Mouse (Mus musculus): ENCODE measurements at regions not wholly inside any gene's neighbourhood (a gene's known extent, or its start where the extent isn't known, plus 50 kb on each side); places are given as distances from the start of the nearest gene placed in this dataset.

GRCm38 (mm10) chr10:43646326-43646725 lies 68.2 kb downstream of the Cd24a start (continued):
- TF ChIP-seq ZNF384 (IDR thresholded peaks at IDR 0.05; ENCODE audit: low read depth, low read length): no peak
- no peak for TF ChIP-seq RAD21 (IDR thresholded peaks at IDR 0.05; ENCODE audit: low read depth, low read length)

- H3K9ac ChIP-seq (ENCODE audit: insufficient read depth, low read depth): no peak overlapping the region
These were observed 68.9 kb downstream of the Cd24a start for GRCm38 (mm10) chr10:43646965-43647364.

GRCm38 (mm10) chr10:43648186-43648585 lies 70.1 kb downstream of the Cd24a start:
- DNase-seq (ENCODE audit: extremely low read depth): no peak
- Histone ChIP-seq H3K36me3 (replicated peaks in 1 of 2; ENCODE audit: control insufficient read depth in 1 of 2, insufficient read depth in 1 of 2, low read length in 1 of 2) (no peaks in the 10 kb centered on the region), H3K4me1 (ENCODE audit: control insufficient read depth in 1 of 2, insufficient read depth in 2 of 2) (peaks cover 2 to 14% of the 10 kb centered on the region in 2 experiments; a peak in 3 of 4 replicates), H3K4me2 (ENCODE audit: insufficient read depth, low read depth, poor library complexity, severe bottlenecking) (no peak overlapping the region), H3K27ac (ENCODE audit: insufficient read depth, low read depth) (no peak overlapping the region), H3K27me3 (replicated peaks) (no peaks in the 10 kb centered on the region), H3K4me3 (replicated peaks in 1 of 3; ENCODE audit: low read depth in 2 of 3, low read length in 2 of 3, poor library complexity in 1 of 3) (no peak overlapping the region), H3K79me2 (replicated peaks; ENCODE audit: control insufficient read depth, extremely low read depth, insufficient read depth, poor library complexity, severe bottlenecking) (no peaks in the 10 kb centered on the region), H3K9ac (ENCODE audit: insufficient read depth, low read depth) (no peak overlapping the region), H3K9me3 (replicated peaks; ENCODE audit: low read length) (no peaks in the 10 kb centered on the region)
- no peak for TF ChIP-seq ZNF384 (IDR thresholded peaks at IDR 0.05; ENCODE audit: low read depth, low read length)
- TF ChIP-seq CTCF (conservative IDR thresholded peaks at IDR 0.05 in 1 of 2, IDR thresholded peaks at IDR 0.05 in 1 of 2; ENCODE audit: low read depth in 2 of 2, low read length in 2 of 2): no peak
- no peak for TF ChIP-seq SMC3 (IDR thresholded peaks at IDR 0.05; ENCODE audit: low read depth, low read length)
- no peak for TF ChIP-seq USF2 (conservative IDR thresholded peaks at IDR 0.05; ENCODE audit: low read depth, low read length)
- no peak for TF ChIP-seq NELFE (IDR thresholded peaks at IDR 0.05; ENCODE audit: low read depth, low read length)
- TF ChIP-seq BHLHE40 (IDR thresholded peaks at IDR 0.05; ENCODE audit: low read depth, low read length): no peak
- in situ Hi-C loops (cut with MboI; ENCODE audit: low pct_ligation_motif_present, low pct_unique_long_range_greater_than_20kb, low sequenced_read_pairs): no loop called here
- dilution Hi-C loops (cut with MboI; ENCODE audit: extremely low pct_ligation_motif_present, extremely low pct_unique_long_range_greater_than_20kb, low sequenced_read_pairs): no loop called here

More at GRCm38 (mm10) chr10:43646965-43647364, 68.9 kb downstream of the Cd24a start:
- no peaks in the 10 kb centered on the region for H3K27me3 ChIP-seq (replicated peaks)
- DNase-seq (ENCODE audit: extremely low read depth): no peak
- dilution Hi-C loops (cut with MboI; ENCODE audit: extremely low pct_ligation_motif_present, extremely low pct_unique_long_range_greater_than_20kb, low sequenced_read_pairs) (no loop called here), in situ Hi-C loops (cut with MboI; ENCODE audit: low pct_ligation_motif_present, low pct_unique_long_range_greater_than_20kb, low sequenced_read_pairs) (no loop called here)
- H3K4me1 ChIP-seq (ENCODE audit: control insufficient read depth in 1 of 2, insufficient read depth in 2 of 2): peaks cover 7 to 25% of the 10 kb centered on the region in 2 experiments
- H3K27ac ChIP-seq (ENCODE audit: insufficient read depth, low read depth): no peak overlapping the region
- H3K4me3 ChIP-seq (replicated peaks in 1 of 3; ENCODE audit: low read depth in 2 of 3, low read length in 2 of 3, poor library complexity in 1 of 3): no peak overlapping the region
- no peaks in the 10 kb centered on the region for H3K36me3 ChIP-seq (replicated peaks in 1 of 2; ENCODE audit: control insufficient read depth in 1 of 2, insufficient read depth in 1 of 2, low read length in 1 of 2)
- H3K4me2 ChIP-seq (ENCODE audit: insufficient read depth, low read depth, poor library complexity, severe bottlenecking): no peak overlapping the region
- TF ChIP-seq ELF1 (IDR thresholded peaks at IDR 0.05; ENCODE audit: low read depth, low read length) (no peak), GABPA (IDR thresholded peaks at IDR 0.05; ENCODE audit: insufficient replicate concordance, low read depth, low read length) (no peak), USF1 (IDR thresholded peaks at IDR 0.05; ENCODE audit: low read depth, low read length) (no peak), BHLHE40 (IDR thresholded peaks at IDR 0.05; ENCODE audit: low read depth, low read length) (no peak), MYC (IDR thresholded peaks at IDR 0.05; ENCODE audit: low read depth, low read length) (no peak), TCF12 (IDR thresholded peaks at IDR 0.05; ENCODE audit: low read depth, low read length) (no peak), MAZ (IDR thresholded peaks at IDR 0.05; ENCODE audit: low read depth, low read length) (no peak), ZNF384 (IDR thresholded peaks at IDR 0.05; ENCODE audit: low read depth, low read length) (no peak), NRF1 (IDR thresholded peaks at IDR 0.05; ENCODE audit: low read depth, low read length) (no peak), SMC3 (IDR thresholded peaks at IDR 0.05; ENCODE audit: low read depth, low read length) (no peak), NELFE (IDR thresholded peaks at IDR 0.05; ENCODE audit: low read depth, low read length) (no peak), CHD2 (IDR thresholded peaks at IDR 0.05; ENCODE audit: low read length) (no peak)
- H3K79me2 ChIP-seq (replicated peaks; ENCODE audit: control insufficient read depth, extremely low read depth, insufficient read depth, poor library complexity, severe bottlenecking): no peaks in the 10 kb centered on the region
- H3K9me3 ChIP-seq (replicated peaks; ENCODE audit: low read length): no peaks in the 10 kb centered on the region
